Mouse (Mus musculus): ENCODE results near the gene Keg1. TPM values are rescaled to one million over a fixed set of nuclear protein-coding genes. Genes with fewer than 3 reads are reported as not detected.
"Not testable (repeated sequence)": the region's sequence is repeated elsewhere in the genome, so short reads cannot be mapped to it uniquely, and the experiment has no call there.

Keg1 gene
- total RNA-seq (2014; fragmentation: Nextera tagmentation) (not detected in 2 replicates), total RNA-seq (2017) (not detected in 2 replicates)

- ATAC-seq (replicated peaks; ENCODE audit: poor library complexity, severe bottlenecking): no peak
Measured at GRCm38 (mm10) chr19:12695590-12695989, at the start of gene Keg1. Gene Keg1, plus strand, starts transcription at chr19:12695786.

- ATAC-seq (replicated peaks; ENCODE audit: poor library complexity, severe bottlenecking): no peak
Measured at GRCm38 (mm10) chr19:12649511-12649910, 46.1 kb upstream of the Keg1 start.

GRCm38 (mm10) chr19:12666156-12666555, 29.4 kb upstream of the Keg1 start:
- no peak for ATAC-seq (replicated peaks; ENCODE audit: poor library complexity, severe bottlenecking)

GRCm38 (mm10) chr19:12668601-12669000, 27.0 kb upstream of the Keg1 start:
- not testable (repeated sequence) for ATAC-seq (replicated peaks; ENCODE audit: poor library complexity, severe bottlenecking)

- no peak for ATAC-seq (replicated peaks; ENCODE audit: poor library complexity, severe bottlenecking)
Measured at GRCm38 (mm10) chr19:12670139-12670538, 25.4 kb upstream of the Keg1 start, which contains the start of gene Olfr1442. Gene Olfr1442, plus strand, starts transcription at chr19:12670439.

- ATAC-seq (replicated peaks; ENCODE audit: poor library complexity, severe bottlenecking): no peak
Measured at GRCm38 (mm10) chr19:12671051-12671450, 24.5 kb upstream of the Keg1 start.

- ATAC-seq (replicated peaks; ENCODE audit: poor library complexity, severe bottlenecking): no peak
Measured at GRCm38 (mm10) chr19:12677812-12678211, 17.8 kb upstream of the Keg1 start, which contains the start of gene Olfr1443. Gene Olfr1443, plus strand, starts transcription at chr19:12678112.

GRCm38 (mm10) chr19:12684638-12685037, 10.9 kb upstream of the Keg1 start:
- ATAC-seq (replicated peaks; ENCODE audit: poor library complexity, severe bottlenecking): no peak

- ATAC-seq (replicated peaks; ENCODE audit: poor library complexity, severe bottlenecking): no peak
Measured at GRCm38 (mm10) chr19:12685231-12685630, 10.4 kb upstream of the Keg1 start.

GRCm38 (mm10) chr19:12696221-12696620, 635 bp downstream of the Keg1 start:
- ATAC-seq (replicated peaks; ENCODE audit: poor library complexity, severe bottlenecking): no peak

- no peak for ATAC-seq (replicated peaks; ENCODE audit: poor library complexity, severe bottlenecking)
Measured at GRCm38 (mm10) chr19:12708458-12708857, 12.9 kb downstream of the Keg1 start.

GRCm38 (mm10) chr19:12708986-12709385, 13.4 kb downstream of the Keg1 start:
- ATAC-seq (replicated peaks; ENCODE audit: poor library complexity, severe bottlenecking): no peak

GRCm38 (mm10) chr19:12719189-12719588, 23.6 kb downstream of the Keg1 start:
- ATAC-seq (replicated peaks; ENCODE audit: poor library complexity, severe bottlenecking): no peak

GRCm38 (mm10) chr19:12720463-12720862, 24.9 kb downstream of the Keg1 start:
- no peak for ATAC-seq (replicated peaks; ENCODE audit: poor library complexity, severe bottlenecking)

- ATAC-seq (replicated peaks; ENCODE audit: poor library complexity, severe bottlenecking): not testable (repeated sequence)
Measured at GRCm38 (mm10) chr19:12720919-12721318, 25.3 kb downstream of the Keg1 start.

GRCm38 (mm10) chr19:12721596-12721995, 26.0 kb downstream of the Keg1 start:
- ATAC-seq (replicated peaks; ENCODE audit: poor library complexity, severe bottlenecking): not testable (repeated sequence)

GRCm38 (mm10) chr19:12722308-12722707, 26.7 kb downstream of the Keg1 start:
- peak; percentile 59 for ATAC-seq (replicated peaks; ENCODE audit: poor library complexity, severe bottlenecking)

- ATAC-seq (replicated peaks; ENCODE audit: poor library complexity, severe bottlenecking): no peak
Measured at GRCm38 (mm10) chr19:12725851-12726250, 30.3 kb downstream of the Keg1 start.

GRCm38 (mm10) chr19:12731036-12731435, 35.5 kb downstream of the Keg1 start:
- no peak for ATAC-seq (replicated peaks; ENCODE audit: poor library complexity, severe bottlenecking)

- no peak for ATAC-seq (replicated peaks; ENCODE audit: poor library complexity, severe bottlenecking)
Measured at GRCm38 (mm10) chr19:12731950-12732349, 36.4 kb downstream of the Keg1 start.

GRCm38 (mm10) chr19:12756286-12756685, 60.7 kb downstream of the Keg1 start:
- no peak for ATAC-seq (replicated peaks; ENCODE audit: poor library complexity, severe bottlenecking)

- no peak for ATAC-seq (replicated peaks; ENCODE audit: poor library complexity, severe bottlenecking)
Measured at GRCm38 (mm10) chr19:12758936-12759478, 63.4 kb downstream of the Keg1 start.
